Comparison of ENCODE assay signal across 11 mouse cellular contexts in genomic region chr13:80709531-80710306, GRCm38 (mm10).
A peak's percentile ranks its signal among the peaks of the same experiment; 100 is the strongest.
DNase-seq lines count a peak whose midpoint lies in the region; ATAC-seq lines count a peak whose summit lies in the region.
"Had no signal": no experiment of that assay in that cellular context is flagged by ENCODE, and none has a peak within 500 bp of the region (broad histone marks: within the 10 kb centered on the region; RNA-seq: fewer than 3 reads in every experiment).

No protein-coding gene starts in this region.

- no peaks in the 10 kb centered on the region for H3K9me3 ChIP-seq in forebrain, embryonic 13.5 days (replicated peaks)
- H3K9me3 ChIP-seq in forebrain, embryonic 11.5 days (ENCODE audit: control insufficient read depth, low read length) = no peaks in the 10 kb centered on the region
- H3K9me3 ChIP-seq in hindbrain, embryonic 14.5 days (ENCODE audit: control insufficient read depth, low read length) = no peaks in the 10 kb centered on the region
- H3K9me3 ChIP-seq in midbrain, embryonic 11.5 days (ENCODE audit: control insufficient read depth, low read length) = no peaks in the 10 kb centered on the region
- H3K9me3 ChIP-seq: heart, embryonic 15.5 days; limb, embryonic 15.5 days had no signal

- H3K4me1 ChIP-seq in forebrain, embryonic 13.5 days = no peaks in the 10 kb centered on the region
- no peaks in the 10 kb centered on the region for H3K4me1 ChIP-seq in forebrain, embryonic 11.5 days (replicated peaks; ENCODE audit: control insufficient read depth, insufficient read depth, low read length)
- no peaks in the 10 kb centered on the region for H3K4me1 ChIP-seq in hindbrain, embryonic 14.5 days (replicated peaks; ENCODE audit: control insufficient read depth, insufficient read depth, low read length)
- H3K4me1 ChIP-seq in midbrain, embryonic 11.5 days (ENCODE audit: control insufficient read depth, insufficient read depth, low read length) = peaks cover 2% of the 10 kb centered on the region; the same call in 1 of the 2 replicates

- no peak overlapping the region for H3K4me2 ChIP-seq in forebrain, embryonic 13.5 days
- H3K4me2 ChIP-seq in forebrain, embryonic 11.5 days (ENCODE audit: low read depth, low read length, severe bottlenecking) = no peak overlapping the region
- H3K4me2 ChIP-seq in hindbrain, embryonic 14.5 days (replicated peaks) = no peak overlapping the region
- no peak overlapping the region for H3K4me2 ChIP-seq in midbrain, embryonic 11.5 days
- H3K4me2 ChIP-seq: heart, embryonic 15.5 days; limb, embryonic 15.5 days had no signal

- H3K27ac ChIP-seq in forebrain, embryonic 13.5 days = no peak overlapping the region
- no peak overlapping the region for H3K27ac ChIP-seq in forebrain, embryonic 11.5 days (ENCODE audit: low read depth, low read length)
- H3K27ac ChIP-seq in hindbrain, embryonic 14.5 days = no peak overlapping the region
- H3K27ac ChIP-seq in midbrain, embryonic 11.5 days (ENCODE audit: low read depth, low read length) = no peak overlapping the region
- H3K27ac ChIP-seq: heart, embryonic 15.5 days; limb, embryonic 15.5 days had no signal

- 49% methylated on average over 9 of the region's 9 CpGs for WGBS in forebrain, embryonic 13.5 days
- 56% methylated on average over 9 of the region's 9 CpGs for WGBS in forebrain, embryonic 11.5 days
- WGBS in hindbrain, embryonic 14.5 days = 54% methylated on average over 9 of the region's 9 CpGs
- WGBS in midbrain, embryonic 11.5 days = 56% methylated on average over 9 of the region's 9 CpGs

- no peaks in the 10 kb centered on the region for H3K36me3 ChIP-seq in forebrain, embryonic 13.5 days (ENCODE audit: poor library complexity, severe bottlenecking)
- no peaks in the 10 kb centered on the region for H3K36me3 ChIP-seq in forebrain, embryonic 11.5 days (ENCODE audit: control insufficient read depth, insufficient read depth, low read length)
- H3K36me3 ChIP-seq in hindbrain, embryonic 14.5 days (replicated peaks; ENCODE audit: control insufficient read depth, insufficient read depth) = no peaks in the 10 kb centered on the region
- no peaks in the 10 kb centered on the region for H3K36me3 ChIP-seq in midbrain, embryonic 11.5 days (ENCODE audit: control insufficient read depth, insufficient read depth, low read length)
- H3K36me3 ChIP-seq: heart, embryonic 15.5 days; limb, embryonic 15.5 days had no signal

- no peak overlapping the region for H3K4me3 ChIP-seq in forebrain, embryonic 13.5 days
- no peak overlapping the region for H3K4me3 ChIP-seq in forebrain, embryonic 11.5 days (ENCODE audit: low read depth, low read length)
- H3K4me3 ChIP-seq in hindbrain, embryonic 14.5 days (replicated peaks; ENCODE audit: low read length) = no peak overlapping the region
- H3K4me3 ChIP-seq in midbrain, embryonic 11.5 days (ENCODE audit: low read depth, low read length) = no peak overlapping the region
- H3K4me3 ChIP-seq: heart, embryonic 15.5 days; limb, embryonic 15.5 days had no signal

- DNase-seq in forebrain, embryonic 11.5 days (ENCODE audit: low spot score) = no peak
- peak; percentile 23 for DNase-seq in embryo, embryonic 10 days (ENCODE audit: low spot score)
- DNase-seq in hindbrain, embryonic 14.5 days (ENCODE audit: low spot score) = peak; percentile 26
- peak; percentile 85 for DNase-seq in midbrain, embryonic 11.5 days (ENCODE audit: low spot score, missing footprints)
- no peak for DNase-seq in spleen, postnatal 36 days (ENCODE audit: low spot score in 2 of 2)
- no peak for DNase-seq in heart, postnatal 4 days
- DNase-seq in thymus, postnatal 4 days = no peak

- ATAC-seq in forebrain, embryonic 13.5 days = peak; percentile 73
- ATAC-seq in forebrain, embryonic 11.5 days (replicated peaks; ENCODE audit: low FRiP score) = no peak
- peak; percentile 48; the same call in 1 of the 2 replicates for ATAC-seq in hindbrain, embryonic 14.5 days (ENCODE audit: low FRiP score)
- no peak for ATAC-seq in midbrain, embryonic 11.5 days (ENCODE audit: low FRiP score)

- H3K9ac ChIP-seq in forebrain, embryonic 13.5 days = no peak overlapping the region
- H3K9ac ChIP-seq in forebrain, embryonic 11.5 days (ENCODE audit: low read length) = no peak overlapping the region
- no peak overlapping the region for H3K9ac ChIP-seq in hindbrain, embryonic 14.5 days
- H3K9ac ChIP-seq in midbrain, embryonic 11.5 days (ENCODE audit: low read length) = no peak overlapping the region
- H3K9ac ChIP-seq: heart, embryonic 15.5 days; limb, embryonic 15.5 days had no signal

- no peaks in the 10 kb centered on the region for H3K27me3 ChIP-seq in forebrain, embryonic 13.5 days
- H3K27me3 ChIP-seq in forebrain, embryonic 11.5 days (ENCODE audit: control insufficient read depth, insufficient read depth, low read length) = no peaks in the 10 kb centered on the region
- H3K27me3 ChIP-seq in hindbrain, embryonic 14.5 days (ENCODE audit: control insufficient read depth, insufficient read depth, low read length) = no peaks in the 10 kb centered on the region
- no peaks in the 10 kb centered on the region for H3K27me3 ChIP-seq in midbrain, embryonic 11.5 days (ENCODE audit: control insufficient read depth, insufficient read depth, low read length)
- H3K27me3 ChIP-seq: CH12.LX; heart, embryonic 15.5 days; limb, embryonic 15.5 days had no signal

Comparison
In these comparisons a context has a peak if more than half of its experiments do, and no peak if none do; other contexts are left out.
1. ATAC-seq: peak in forebrain, embryonic 13.5 days (single experiment) and hindbrain, embryonic 14.5 days (single experiment); none in forebrain, embryonic 11.5 days (single experiment) and midbrain, embryonic 11.5 days (single experiment).
2. DNase-seq: peak in embryo, embryonic 10 days (single experiment), hindbrain, embryonic 14.5 days (single experiment) and midbrain, embryonic 11.5 days (single experiment); none in forebrain, embryonic 11.5 days (single experiment), spleen, postnatal 36 days (0 of 2), heart, postnatal 4 days (single experiment) and thymus, postnatal 4 days (single experiment).